Mouse (Mus musculus) G1E (cell line): ENCODE data around the gene Dhrs1. TPM values are rescaled to one million over a fixed set of nuclear protein-coding genes. Genes with fewer than 3 reads are reported as not detected.

Experiments used
- ATAC-seq: 2 replicates; pipeline ENCODE4 v1.8.0; 2016; ENCODE audit warnings: mild to moderate bottlenecking; ENCODE audit not compliant: insufficient number of reproducible peaks, poor library complexity, low FRiP score, severe bottlenecking; ENCODE audit errors: extremely low read depth
- DNase-seq: peaks from one replicate; pipeline ENCODE4 v3.0.0; 2012; ENCODE audit warnings: low spot score
- H3K27me3 ChIP-seq: 2 replicates; pipeline ENCODE4 v1.6.1; 2012; ENCODE audit warnings: mild to moderate bottlenecking, low read length, inconsistent platforms; ENCODE audit not compliant: insufficient read depth
- H3K36me3 ChIP-seq: replicated peaks from 2 replicates; pipeline ENCODE3; 2012; ENCODE audit warnings: mild to moderate bottlenecking, inconsistent platforms
- H3K4me1 ChIP-seq: 2 replicates; pipeline ENCODE4 v1.6.1; 2012; ENCODE audit warnings: low read depth, low read length, inconsistent platforms, mixed read lengths; ENCODE audit not compliant: insufficient read depth
- H3K4me3 ChIP-seq: 2 replicates; pipeline ENCODE4 v1.5.1; 2012; ENCODE audit warnings: low read depth, mild to moderate bottlenecking, inconsistent platforms, low read length, moderate library complexity, mixed read lengths
- H3K9me3 ChIP-seq: replicated peaks from 2 replicates; pipeline ENCODE4 v1.6.1; 2012; ENCODE audit warnings: inconsistent platforms
- CTCF ChIP-seq: IDR thresholded peaks from 2 replicates; pipeline ENCODE4 v1.5.1; 2012; ENCODE audit warnings: low read depth, low read length, inconsistent platforms, mixed read lengths
- GATA1 ChIP-seq: IDR thresholded peaks from 2 replicates; pipeline ENCODE4 v1.6.1; 2012; ENCODE audit warnings: borderline replicate concordance, low read length, inconsistent platforms, mixed read lengths
- GATA2 ChIP-seq: IDR thresholded peaks from 2 replicates; pipeline ENCODE4 v1.6.1; 2012; ENCODE audit warnings: low read depth, low read length, inconsistent platforms, borderline replicate concordance
- POLR2AphosphoS5 ChIP-seq: IDR thresholded peaks from 2 replicates; pipeline ENCODE4 v1.6.1; 2012; ENCODE audit warnings: low read depth, low read length, inconsistent platforms; ENCODE audit not compliant: insufficient replicate concordance
- TAL1 ChIP-seq: conservative IDR thresholded peaks from 2 replicates; pipeline ENCODE4 v1.6.1; 2012; ENCODE audit warnings: low read depth, low read length, inconsistent platforms, mixed read lengths
- polyA plus RNA-seq: library from polyadenylated mRNA; stranded (reverse); fragments of >175 nt; gene quantifications from 2 replicates; pipeline ENCODE4 v1.2.3, GENCODE M21; 2012
- total RNA-seq, 2 experiments: library from RNA; stranded (forward) in 1 of 2; stranded (reverse) in 1 of 2; fragments of 200-1000 nt in 1 of 2; fragments of >200 nt in 1 of 2; fragmentation: Nextera tagmentation in 1 of 2; gene quantifications; 2 replicates each; pipeline ENCODE4 v1.2.3; 2014 to 2017

The Dhrs1 gene
- total and polyA plus RNA-seq, 3 experiments, result 6.5 to 86.7 (median 39.3) TPM

DNA sequence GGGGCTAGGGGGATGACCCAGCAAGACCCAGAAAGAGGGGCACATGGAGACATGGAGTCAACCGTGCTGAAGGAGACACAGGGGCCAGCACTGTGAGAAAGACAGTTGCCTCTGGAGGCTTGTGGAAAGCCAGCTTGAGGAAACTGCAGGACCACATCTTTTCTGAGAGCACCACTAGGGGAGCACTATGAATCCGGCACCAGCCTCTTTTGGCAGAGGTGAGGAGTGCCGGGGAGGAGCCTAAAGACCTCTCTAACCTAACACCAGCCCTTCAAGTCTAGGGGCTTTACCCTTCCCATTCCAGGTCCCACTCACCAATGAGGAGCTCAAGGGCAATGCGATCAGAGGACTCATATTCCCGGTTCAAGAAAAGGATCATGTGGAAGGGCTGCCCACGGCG is 33.7 kb downstream of the Dhrs1 start:
- peaks cover 81% of the 10 kb centered on the region for H3K4me1 ChIP-seq
- TF ChIP-seq GATA1 (no peak), CTCF (no peak), POLR2AphosphoS5 (no peak), GATA2 (no peak), TAL1 (no peak)

DNA sequence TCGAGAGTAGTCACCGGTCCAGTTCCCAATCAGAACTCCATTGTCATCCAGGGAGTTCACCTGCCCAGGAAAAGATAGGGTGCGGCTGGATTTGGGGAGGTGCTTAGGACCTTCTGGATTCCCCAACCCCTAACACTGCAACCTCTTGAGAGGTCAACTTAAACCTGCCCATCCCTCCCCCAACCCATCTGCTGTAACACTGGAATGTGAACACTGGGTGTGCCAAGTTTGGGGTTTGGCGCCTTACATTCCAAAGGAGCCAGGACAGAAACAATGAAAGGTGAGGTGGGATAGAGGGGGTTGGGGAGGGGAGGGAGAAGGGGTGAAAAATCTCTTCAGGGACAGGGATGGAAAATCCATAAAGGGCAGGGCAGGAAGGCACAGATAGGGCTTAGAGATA is 36.0 kb downstream of the Dhrs1 start:
- no peak for ATAC-seq
- no peak overlapping the region for H3K4me3 ChIP-seq
- H3K4me1 ChIP-seq, result peaks cover 84% of the 10 kb centered on the region
- H3K27me3 ChIP-seq, result no peaks in the 10 kb centered on the region
- TF ChIP-seq GATA2 (no peak), TAL1 (no peak), GATA1 (no peak), POLR2AphosphoS5 (no peak), CTCF (no peak)
- no peak for DNase-seq
- peaks cover 58% of the 10 kb centered on the region for H3K36me3 ChIP-seq
- no peaks in the 10 kb centered on the region for H3K9me3 ChIP-seq

More for the DNA sequence above, 33.7 kb downstream of the Dhrs1 start:
- H3K9me3 ChIP-seq, result no peaks in the 10 kb centered on the region
- H3K4me3 ChIP-seq, result peak overlapping the region; percentile 75; the same call in 1 of the 2 replicates
- H3K36me3 ChIP-seq, result peaks cover 47% of the 10 kb centered on the region
- no peak for ATAC-seq
- no peak for DNase-seq
- no peaks in the 10 kb centered on the region for H3K27me3 ChIP-seq

DNA sequence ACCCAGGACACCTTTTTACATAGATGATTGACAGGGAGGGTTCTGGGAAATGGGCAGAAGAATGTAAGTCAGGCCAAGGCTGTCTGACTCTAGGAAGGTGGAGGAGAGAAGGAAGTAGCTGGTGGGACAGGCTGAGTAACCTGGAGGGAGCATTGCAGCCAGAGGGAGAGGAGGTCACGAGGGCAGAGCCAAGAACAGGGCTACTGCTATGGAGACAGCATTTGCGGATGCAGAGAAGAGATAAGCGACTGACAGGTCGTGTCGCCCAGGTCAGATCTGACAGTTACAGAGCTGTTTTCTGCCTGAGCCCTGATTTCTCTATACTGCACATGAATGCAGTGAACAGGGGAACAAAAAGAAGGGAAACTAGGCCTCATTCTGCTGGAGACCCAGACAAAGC is 38.1 kb downstream of the Dhrs1 start:
- Histone ChIP-seq H3K4me3 (no peak overlapping the region; the same call in 1 of the 2 replicates), H3K36me3 (peaks cover 79% of the 10 kb centered on the region), H3K27me3 (no peaks in the 10 kb centered on the region), H3K9me3 (no peaks in the 10 kb centered on the region), H3K4me1 (peaks cover 66% of the 10 kb centered on the region)
- no peak for TF ChIP-seq POLR2AphosphoS5
- no peak for TF ChIP-seq GATA1
- peak; percentile 47 for TF ChIP-seq TAL1
- peak; percentile 67 for DNase-seq
- peak; percentile 89 for ATAC-seq

DNA sequence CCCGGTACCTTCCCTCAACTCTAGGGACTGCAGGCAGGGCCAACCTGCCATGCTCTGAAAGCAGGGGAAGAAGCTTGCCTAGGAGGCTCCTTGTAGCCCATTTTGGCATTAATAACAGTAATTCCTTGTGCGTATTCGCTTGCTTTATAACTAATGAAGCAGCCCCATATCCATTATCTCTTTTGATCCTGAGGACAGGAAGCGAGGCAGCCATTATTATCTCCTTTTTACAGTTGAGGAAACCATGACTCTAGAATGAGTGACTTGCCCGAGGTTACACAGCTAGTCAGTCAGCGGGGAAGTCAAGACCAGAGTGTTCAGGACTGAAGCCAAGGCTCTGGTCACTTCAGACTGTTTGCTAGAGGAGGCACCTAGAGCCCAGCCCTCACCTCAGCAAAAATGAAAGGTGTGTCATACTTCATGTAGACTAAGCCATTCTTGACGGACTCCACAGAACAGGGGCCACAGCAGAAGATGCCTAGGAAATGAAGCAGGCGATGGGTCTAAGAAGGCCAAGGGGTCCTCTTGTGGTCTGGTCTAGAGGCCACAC is 39.4 kb downstream of the Dhrs1 start:
- Histone ChIP-seq H3K9me3 (no peaks in the 10 kb centered on the region), H3K4me3 (no peak overlapping the region), H3K36me3 (peaks cover 80% of the 10 kb centered on the region), H3K4me1 (peaks cover 54% of the 10 kb centered on the region), H3K27me3 (no peaks in the 10 kb centered on the region)
- DNase-seq (no peak), ATAC-seq (no peak)
- no peak for TF ChIP-seq POLR2AphosphoS5
- TF ChIP-seq GATA2, result no peak
- no peak for TF ChIP-seq TAL1
- no peak for TF ChIP-seq CTCF
- no peak for TF ChIP-seq GATA1

DNA sequence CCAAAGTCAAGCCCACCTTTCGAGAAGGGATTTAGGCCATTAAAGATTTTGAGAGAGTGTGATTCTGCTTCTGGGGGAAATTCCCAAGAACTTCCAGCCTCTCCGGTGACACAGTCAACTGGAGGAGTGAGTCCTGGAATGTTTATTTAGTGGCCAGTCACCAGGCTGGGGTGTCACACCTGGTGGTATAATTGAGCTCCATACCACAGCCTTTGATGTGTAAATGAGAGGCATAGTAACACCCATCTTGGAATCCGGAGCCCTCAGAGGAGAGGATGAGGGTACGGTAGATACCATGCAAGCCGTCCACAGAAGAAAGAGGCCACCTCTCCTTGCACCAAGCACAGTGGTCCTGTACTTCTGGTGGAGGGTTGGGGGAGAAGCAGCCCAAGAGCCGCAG is 42.7 kb downstream of the Dhrs1 start:
- Histone ChIP-seq H3K4me3 (no peak overlapping the region), H3K27me3 (no peaks in the 10 kb centered on the region), H3K9me3 (no peaks in the 10 kb centered on the region), H3K4me1 (peaks cover 40% of the 10 kb centered on the region), H3K36me3 (peaks cover 80% of the 10 kb centered on the region)
- TF ChIP-seq CTCF, result no peak
- TF ChIP-seq GATA1, result no peak
- TF ChIP-seq GATA2, result no peak
- TF ChIP-seq POLR2AphosphoS5, result no peak
- TF ChIP-seq TAL1, result no peak
- ATAC-seq (no peak), DNase-seq (no peak)

DNA sequence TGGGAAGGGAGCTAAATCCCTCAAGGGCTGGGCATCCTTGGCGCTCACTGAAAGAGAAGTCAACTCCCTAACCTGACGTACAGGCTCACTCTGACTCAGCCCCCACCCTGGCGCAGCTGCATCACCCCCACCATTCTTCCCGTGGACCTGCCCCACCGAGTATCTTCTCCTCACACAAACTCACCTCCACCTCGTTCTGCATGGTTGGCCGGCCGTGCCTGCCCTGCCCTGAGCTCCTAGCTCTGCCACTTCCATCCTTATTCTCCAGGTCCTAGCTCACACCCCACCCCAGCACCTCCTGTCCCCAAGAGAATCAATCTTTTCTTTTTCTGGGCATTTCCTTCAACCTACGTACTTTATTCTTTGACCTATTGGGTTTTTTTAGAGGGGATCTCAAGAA is 44.4 kb downstream of the Dhrs1 start:
- no peaks in the 10 kb centered on the region for H3K27me3 ChIP-seq
- peaks cover 35% of the 10 kb centered on the region for H3K4me1 ChIP-seq
- ATAC-seq, result no peak
- no peak overlapping the region for H3K4me3 ChIP-seq
- no peaks in the 10 kb centered on the region for H3K9me3 ChIP-seq
- DNase-seq, result no peak
- H3K36me3 ChIP-seq, result peaks cover 68% of the 10 kb centered on the region
- no peak for TF ChIP-seq TAL1
- no peak for TF ChIP-seq GATA2
- no peak for TF ChIP-seq GATA1
- TF ChIP-seq CTCF, result no peak
- TF ChIP-seq POLR2AphosphoS5, result no peak

DNA sequence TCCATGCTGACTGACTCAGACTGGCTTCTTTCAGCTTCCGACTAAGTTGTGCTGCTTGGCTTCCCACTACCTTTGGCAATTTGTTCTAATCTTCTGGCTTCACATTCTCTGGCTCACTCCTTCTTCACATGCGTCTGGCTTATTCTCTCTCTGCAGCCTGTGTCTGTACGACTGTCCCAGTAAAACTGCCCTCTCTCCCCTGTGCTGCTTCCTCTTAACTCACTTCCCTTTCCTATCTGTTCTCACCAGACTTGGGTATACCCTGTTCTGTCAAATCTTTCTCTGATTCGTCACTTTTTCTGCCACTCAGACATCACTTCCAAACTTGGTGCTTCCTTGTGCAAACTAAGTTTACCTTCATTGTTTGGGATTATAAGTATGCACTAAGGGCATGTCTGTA is 48.3 kb downstream of the Dhrs1 start:
- H3K4me3 ChIP-seq, result peak overlapping the region; percentile 55
- no peaks in the 10 kb centered on the region for H3K27me3 ChIP-seq
- peak; percentile 49 for ATAC-seq
- TF ChIP-seq POLR2AphosphoS5 (no peak), TAL1 (no peak), GATA2 (no peak), GATA1 (no peak), CTCF (no peak)
- peaks cover 10% of the 10 kb centered on the region for H3K9me3 ChIP-seq
- peaks cover 26% of the 10 kb centered on the region for H3K4me1 ChIP-seq
- peaks cover 29% of the 10 kb centered on the region for H3K36me3 ChIP-seq
- peak; percentile 45 for DNase-seq
